Mouse (Mus musculus): ENCODE measurements at regions not wholly inside any gene's neighbourhood (a gene's known extent, or its start where the extent isn't known, plus 50 kb on each side); places are given as distances from the start of the nearest gene placed in this dataset.

GRCm38 (mm10) chr1:119317006-119317405, 105.0 kb downstream of the Inhbb start:
- TF ChIP-seq CTCF (IDR thresholded peaks at IDR 0.05; ENCODE audit: borderline replicate concordance, extremely low read depth, insufficient read depth, insufficient read length): no peak
- no peak for TF ChIP-seq POLR2A (IDR thresholded peaks at IDR 0.05; ENCODE audit: borderline replicate concordance, extremely low read depth, insufficient read depth, insufficient read length, poor library complexity, severe bottlenecking)

All from brain, embryonic 14.5 days (tissue).